Mouse (Mus musculus): ENCODE results near the gene Slc7a1.
"Not testable (repeated sequence)": the region's sequence is repeated elsewhere in the genome, so short reads cannot be mapped to it uniquely, and the experiment has no call there.

Slc7a1 gene

GRCm38 (mm10) chr5:148331926-148332621, 67.6 kb downstream of the Slc7a1 start:
- in situ Hi-C loops (cut with MboI, MseI), result loop anchor here (10.0 kb wide), 1 partner anchor 463 kb away; no protein-coding TSS in a partner anchor

- in situ Hi-C loops (cut with MboI, MseI), result loop anchor here (10.0 kb wide), 1 partner anchor 463 kb away; no protein-coding TSS in a partner anchor
These were observed 68.4 kb downstream of the Slc7a1 start for GRCm38 (mm10) chr5:148331229-148331776.

- in situ Hi-C loops (cut with MboI, MseI), result no loop called here
These were observed 70.7 kb downstream of the Slc7a1 start for GRCm38 (mm10) chr5:148328982-148329381.

- in situ Hi-C loops (cut with MboI, MseI), result not testable (repeated sequence)
These were observed 73.4 kb downstream of the Slc7a1 start for GRCm38 (mm10) chr5:148326295-148326694.

- in situ Hi-C loops (cut with MboI, MseI), result no loop called here
These were observed 74.3 kb downstream of the Slc7a1 start for GRCm38 (mm10) chr5:148325317-148325885.

GRCm38 (mm10) chr5:148314931-148315330, 84.8 kb downstream of the Slc7a1 start:
- in situ Hi-C loops (cut with MboI, MseI), result no loop called here

GRCm38 (mm10) chr5:148312443-148312842, 87.3 kb downstream of the Slc7a1 start:
- in situ Hi-C loops (cut with MboI, MseI), result no loop called here

- in situ Hi-C loops (cut with MboI, MseI), result no loop called here
These were observed 88.9 kb downstream of the Slc7a1 start for GRCm38 (mm10) chr5:148310790-148311189.

- in situ Hi-C loops (cut with MboI, MseI), result no loop called here
These were observed 95.6 kb downstream of the Slc7a1 start for GRCm38 (mm10) chr5:148304112-148304511.

- in situ Hi-C loops (cut with MboI, MseI), result no loop called here
These were observed 96.7 kb downstream of the Slc7a1 start for GRCm38 (mm10) chr5:148302968-148303367.

- in situ Hi-C loops (cut with MboI, MseI), result no loop called here
These were observed 106.4 kb downstream of the Slc7a1 start for GRCm38 (mm10) chr5:148293346-148293745.

GRCm38 (mm10) chr5:148292862-148293261, 106.8 kb downstream of the Slc7a1 start:
- in situ Hi-C loops (cut with MboI, MseI), result no loop called here

GRCm38 (mm10) chr5:148289951-148290350, 109.8 kb downstream of the Slc7a1 start:
- in situ Hi-C loops (cut with MboI, MseI), result no loop called here

GRCm38 (mm10) chr5:148288804-148289203, 110.9 kb downstream of the Slc7a1 start:
- in situ Hi-C loops (cut with MboI, MseI), result no loop called here

GRCm38 (mm10) chr5:148287529-148287928, 112.2 kb downstream of the Slc7a1 start:
- in situ Hi-C loops (cut with MboI, MseI), result no loop called here

GRCm38 (mm10) chr5:148283584-148283983, 116.1 kb downstream of the Slc7a1 start:
- in situ Hi-C loops (cut with MboI, MseI), result no loop called here

GRCm38 (mm10) chr5:148283177-148283576, 116.5 kb downstream of the Slc7a1 start:
- in situ Hi-C loops (cut with MboI, MseI), result no loop called here

- in situ Hi-C loops (cut with MboI, MseI), result no loop called here
These were observed 117.1 kb downstream of the Slc7a1 start for GRCm38 (mm10) chr5:148282631-148283030.

GRCm38 (mm10) chr5:148282093-148282492, 117.6 kb downstream of the Slc7a1 start:
- in situ Hi-C loops (cut with MboI, MseI), result no loop called here

GRCm38 (mm10) chr5:148280321-148280720, 119.4 kb downstream of the Slc7a1 start:
- in situ Hi-C loops (cut with MboI, MseI), result no loop called here

- in situ Hi-C loops (cut with MboI, MseI), result no loop called here
These were observed 121.5 kb downstream of the Slc7a1 start for GRCm38 (mm10) chr5:148278233-148278632.

All from regulatory T cell (primary cell).